Comparison of ENCODE assay signal across 13 mouse cellular contexts in the genomic region with DNA sequence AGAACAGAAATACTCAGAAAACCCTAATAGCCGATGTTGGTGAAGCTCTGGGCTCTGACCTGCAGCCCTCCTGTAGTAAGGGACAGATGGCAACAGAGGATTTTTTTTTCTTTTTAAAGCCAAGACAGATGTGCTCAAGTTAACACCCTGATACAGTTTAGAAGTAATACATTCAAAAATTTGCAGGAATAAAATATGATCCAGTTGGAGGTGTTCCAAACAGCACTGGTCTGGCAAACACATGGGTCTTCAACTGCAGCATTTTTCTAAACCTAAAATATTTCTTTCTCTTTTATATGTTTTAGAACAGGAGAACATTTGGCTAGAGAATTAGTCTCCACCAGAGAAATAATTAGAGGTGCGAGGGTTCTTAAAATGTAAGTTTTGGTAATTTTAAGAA. TPM values are rescaled to one million over a fixed set of nuclear protein-coding genes. Genes with fewer than 3 reads are reported as not detected.
DNase-seq lines count a peak whose midpoint lies in the region; ATAC-seq and TF ChIP-seq lines count a peak whose summit lies in the region.
"Had no signal": no experiment of that assay in that cellular context is flagged by ENCODE, and none has a peak within 500 bp of the region (broad histone marks: within the 10 kb centered on the region; RNA-seq: fewer than 3 reads in every experiment).

No protein-coding gene starts in this region.

- H3K4me1 ChIP-seq in forebrain, embryonic 13.5 days = peaks cover 77% of the 10 kb centered on the region
- H3K4me1 ChIP-seq in limb, embryonic 13.5 days = peaks cover 48% of the 10 kb centered on the region
- peaks cover 60% of the 10 kb centered on the region for H3K4me1 ChIP-seq in neural tube, embryonic 15.5 days

- no peak for TF ChIP-seq CTCF in left cerebral cortex, adult 2 months (IDR thresholded peaks at IDR 0.05)

- peak overlapping the region; percentile 77 for H3K4me2 ChIP-seq in forebrain, embryonic 13.5 days
- peak overlapping the region; percentile 19 for H3K4me2 ChIP-seq in limb, embryonic 13.5 days (replicated peaks)
- H3K4me2 ChIP-seq in neural tube, embryonic 15.5 days = peak overlapping the region; percentile 70
- H3K4me2 ChIP-seq: heart, embryonic 13.5 days had no signal

- peak overlapping the region; percentile 62 for H3K9ac ChIP-seq in forebrain, embryonic 13.5 days
- no peak overlapping the region for H3K9ac ChIP-seq in limb, embryonic 13.5 days
- no peak overlapping the region for H3K9ac ChIP-seq in neural tube, embryonic 15.5 days (replicated peaks)
- H3K9ac ChIP-seq: heart, embryonic 13.5 days had no signal

- no peaks in the 10 kb centered on the region for H3K36me3 ChIP-seq in forebrain, embryonic 13.5 days (ENCODE audit: poor library complexity, severe bottlenecking)
- H3K36me3 ChIP-seq in limb, embryonic 13.5 days = no peaks in the 10 kb centered on the region
- no peaks in the 10 kb centered on the region for H3K36me3 ChIP-seq in neural tube, embryonic 15.5 days
- H3K36me3 ChIP-seq: heart, embryonic 13.5 days had no signal

- ATAC-seq in forebrain, embryonic 13.5 days = no peak
- ATAC-seq in limb, embryonic 13.5 days (ENCODE audit: low FRiP score, low read depth) = no peak
- no peak for ATAC-seq in neural tube, embryonic 15.5 days (ENCODE audit: low FRiP score)

- no peak for DNase-seq in left cerebral cortex, adult 2 months (ENCODE audit: extremely low spot score in 1 of 2, low spot score in 2 of 2)
- no peak for DNase-seq in left cerebral cortex, adult 18-20 months (ENCODE audit: low spot score in 2 of 2)
- DNase-seq in adrenal gland, adult 18-20 months (ENCODE audit: low spot score in 2 of 2) = no peak
- no peak for DNase-seq in testis, postnatal 14 days (ENCODE audit: low spot score)
- no peak for DNase-seq in thymus, postnatal 10 days (ENCODE audit: low spot score in 2 of 2)
- DNase-seq: adrenal gland, postnatal 10 days; kidney, postnatal 25 days had no signal

- H3K27me3 ChIP-seq in forebrain, embryonic 13.5 days = no peaks in the 10 kb centered on the region
- no peaks in the 10 kb centered on the region for H3K27me3 ChIP-seq in limb, embryonic 13.5 days
- H3K27me3 ChIP-seq in neural tube, embryonic 15.5 days (replicated peaks) = no peaks in the 10 kb centered on the region

- H3K27ac ChIP-seq in left cerebral cortex, adult 2 months = no peak overlapping the region; the same call in 1 of the 2 replicates
- H3K27ac ChIP-seq in forebrain, embryonic 13.5 days = peak overlapping the region; percentile 66; the same call in 1 of the 2 replicates
- H3K27ac ChIP-seq in limb, embryonic 13.5 days = no peak overlapping the region; the same call in 1 of the 2 replicates
- H3K27ac ChIP-seq in neural tube, embryonic 15.5 days (replicated peaks) = no peak overlapping the region
- H3K27ac ChIP-seq: heart, embryonic 13.5 days had no signal

- intact Hi-C loops in left cerebral cortex, adult 2 months (cut with DNase I) = loop anchor here (5.0 kb wide), 1 partner anchor 41 kb away; no protein-coding TSS in a partner anchor

- no peaks in the 10 kb centered on the region for H3K9me3 ChIP-seq in forebrain, embryonic 13.5 days (replicated peaks)
- H3K9me3 ChIP-seq in limb, embryonic 13.5 days = no peaks in the 10 kb centered on the region
- H3K9me3 ChIP-seq in neural tube, embryonic 15.5 days (replicated peaks) = no peaks in the 10 kb centered on the region
- H3K9me3 ChIP-seq: heart, embryonic 13.5 days had no signal

- WGBS in forebrain, embryonic 13.5 days = 42% methylated on average over 2 of the region's 2 CpGs
- whole genome bisulfite sequencing in limb, embryonic 13.5 days = 31% methylated on average over 2 of the region's 2 CpGs
- 56% methylated on average over 2 of the region's 2 CpGs for WGBS in neural tube, embryonic 15.5 days

- peak overlapping the region; percentile 68 for H3K4me3 ChIP-seq in left cerebral cortex, adult 2 months
- peak overlapping the region; percentile 54 for H3K4me3 ChIP-seq in forebrain, embryonic 13.5 days
- H3K4me3 ChIP-seq in limb, embryonic 13.5 days = no peak overlapping the region
- H3K4me3 ChIP-seq in neural tube, embryonic 15.5 days (replicated peaks) = peak overlapping the region; percentile 67
- H3K4me3 ChIP-seq: heart, embryonic 13.5 days had no signal

RNA-seq across cellular contexts. Expression of a gene that starts 44.6 kb away (rescaled TPM):
- total RNA-seq in left cerebral cortex, adult 2 months (2021) = not detected
- total RNA-seq in left cerebral cortex, adult 18-20 months (2021) = not detected
- polyA plus RNA-seq in forebrain, embryonic 13.5 days (2015; fragmentation: Nextera tagmentation; extraction: Ambion mirVana) = 3.7 and 4.1 TPM in 2 replicates
- polyA plus RNA-seq in limb, embryonic 13.5 days (2015; fragmentation: Nextera tagmentation; extraction: Ambion mirVana) = 1.3 and 1.5 TPM in 2 replicates
- polyA plus RNA-seq in neural tube, embryonic 15.5 days (2015; fragmentation: Nextera tagmentation; extraction: Ambion mirVana) = 1.9 and 2.4 TPM in 2 replicates
- total RNA-seq in adrenal gland, adult 18-20 months (2021) = under 1 TPM in 1 of 2 experiments, not detected in 1; 0.30 TPM
- total RNA-seq: gastrocnemius, adult 18-20 months; left cerebral cortex, postnatal 25 days had no signal

Comparison
In these comparisons a context has a peak if more than half of its experiments do, and no peak if none do; other contexts are left out.
1. H3K4me2 ChIP-seq: peak in every context shown above with its lines; median percentile 77 in forebrain, embryonic 13.5 days; 70 in neural tube, embryonic 15.5 days; 19 in limb, embryonic 13.5 days.